Mouse (Mus musculus) limb, embryonic 14.5 days (tissue): Measurements from ENCODE around the gene Bcl6b. TPM values are rescaled to one million over a fixed set of nuclear protein-coding genes. Genes with fewer than 3 reads are reported as not detected.
A peak's percentile ranks its signal among the peaks of the same experiment; 100 is the strongest.

Experiments used
- ATAC-seq: fragments of 200-750 bp; cut with Nextera tagmentation; 2 replicates; pipeline ENCODE4 v1.8.0; 2017; ENCODE audit warnings: low read depth, moderate number of reproducible peaks, moderate TSS enrichment; ENCODE audit not compliant: low FRiP score
- DNase-seq: peaks from one replicate; pipeline ENCODE4 v3.0.0-alpha.2; 2015; ENCODE audit warnings: low spot score
- H3K27ac ChIP-seq: fragments of 300-500 bp; sonication (generic); replicated peaks from 2 replicates; pipeline ENCODE4 v1.5.1; 2014; ENCODE audit warnings: low read depth, mild to moderate bottlenecking, low read length, moderate library complexity, mixed read lengths
- H3K27me3 ChIP-seq: fragments of 300-500 bp; sonication (generic); 2 replicates; pipeline ENCODE4 v1.6.1; 2014; ENCODE audit warnings: low read length, mixed read lengths; ENCODE audit not compliant: control insufficient read depth, insufficient read depth
- H3K36me3 ChIP-seq: fragments of 300-500 bp; sonication (generic); 2 replicates; pipeline ENCODE4 v1.6.1; 2014; ENCODE audit warnings: mild to moderate bottlenecking, low read length, moderate library complexity, mixed read lengths; ENCODE audit not compliant: control insufficient read depth, insufficient read depth
- H3K4me1 ChIP-seq: fragments of 300-500 bp; sonication (generic); 2 replicates; pipeline ENCODE4 v1.6.1; 2014; ENCODE audit warnings: antibody characterized with exemption, low read length, mixed read lengths; ENCODE audit not compliant: control insufficient read depth, insufficient read depth
- H3K4me2 ChIP-seq: fragments of 300-500 bp; sonication (generic); replicated peaks from 2 replicates; pipeline ENCODE4 v1.6.1; 2014; ENCODE audit warnings: low read depth, mild to moderate bottlenecking, low read length, moderate library complexity; ENCODE audit not compliant: severe bottlenecking
- H3K4me3 ChIP-seq: fragments of 300-500 bp; sonication (generic); replicated peaks from 2 replicates; pipeline ENCODE4 v1.5.1; 2014; ENCODE audit warnings: low read length
- H3K9ac ChIP-seq: fragments of 300-500 bp; sonication (generic); 2 replicates; pipeline ENCODE4 v1.6.1; 2014; ENCODE audit warnings: mild to moderate bottlenecking, low read depth, low read length, moderate library complexity; ENCODE audit not compliant: severe bottlenecking
- H3K9me3 ChIP-seq: fragments of 300-500 bp; sonication (generic); 2 replicates; pipeline ENCODE4 v1.6.1; 2016; ENCODE audit warnings: low read length; ENCODE audit not compliant: control insufficient read depth
- POLR2A ChIP-seq: fragments of 200-500 bp; IDR thresholded peaks from 2 replicates; pipeline ENCODE4 v1.8.0; 2012; ENCODE audit warnings: inconsistent platforms, mild to moderate bottlenecking, moderate library complexity, borderline replicate concordance; ENCODE audit not compliant: insufficient read depth, insufficient read length; ENCODE audit errors: extremely low read depth
- WGBS: fragments of 180-500 bp; shearing (Covaris S2); extraction: QIAGEN DNeasy Blood & Tissue Kit; methylation state at CpG from one replicate; pipeline ENCODE4 v1.1.7; 2014; 5-methylcytosine and 5-hydroxymethylcytosine counted together
- polyA plus RNA-seq, 2 experiments: library from polyadenylated mRNA; depleted of rRNA in 1 of 2; stranded (reverse) in 1 of 2; unstranded in 1 of 2; fragments of >200 nt; fragmentation: Nextera tagmentation in 1 of 2; extraction: Ambion mirVana in 1 of 2; gene quantifications; 2 replicates each; pipeline versions ENCODE4 v1.2.1 to v1.2.3; 2012 to 2014

Bcl6b gene
- polyA plus RNA-seq, 2 experiments: 12.2 TPM

GRCm38 (mm10) chr11:70247136-70247845 lies 17.7 kb upstream of the Bcl6b start:
- Histone ChIP-seq H3K27me3 (0 out of 2 replicates have a peak, but pooled peaks cover 5% of the 10 kb centered on the region), H3K4me1 (no peaks in the 10 kb centered on the region), H3K4me2 (no peak overlapping the region), H3K4me3 (no peak overlapping the region), H3K9ac (no peak overlapping the region), H3K27ac (no peak overlapping the region), H3K36me3 (no peaks in the 10 kb centered on the region), H3K9me3 (no peaks in the 10 kb centered on the region)
- no peak for ATAC-seq
- DNase-seq: peak; percentile 66
- no peak for TF ChIP-seq POLR2A
- WGBS: 52% methylated on average over 9 of the region's 9 CpGs

DNA sequence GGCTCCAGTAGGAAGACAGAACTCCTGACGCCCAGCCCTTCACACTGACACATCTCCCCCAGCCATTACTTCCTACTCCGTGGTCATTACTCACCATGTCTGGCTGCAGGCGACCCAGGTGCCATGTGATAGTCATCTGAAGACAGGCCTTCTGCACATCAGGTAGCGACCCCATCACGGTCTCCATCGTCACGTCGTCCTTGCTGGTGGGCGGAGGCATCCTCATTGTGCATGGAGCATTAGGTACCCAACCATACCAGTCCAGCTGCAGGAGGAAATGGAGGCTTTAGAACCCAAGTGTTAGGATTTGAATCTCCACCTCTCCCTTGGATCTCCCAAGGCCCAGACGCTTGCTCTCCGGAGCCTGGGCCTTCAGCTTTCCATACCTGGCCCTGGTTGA lies 13.0 kb upstream of the Bcl6b start:
- Histone ChIP-seq H3K27ac (no peak overlapping the region), H3K4me1 (peaks cover 12% of the 10 kb centered on the region), H3K27me3 (no peaks in the 10 kb centered on the region), H3K4me3 (no peak overlapping the region), H3K9me3 (no peaks in the 10 kb centered on the region), H3K36me3 (no peaks in the 10 kb centered on the region), H3K4me2 (no peak overlapping the region), H3K9ac (no peak overlapping the region)
- 69% methylated on average over 11 of the region's 11 CpGs for WGBS
- no peak for DNase-seq
- TF ChIP-seq POLR2A: no peak
- ATAC-seq: no peak

- under 1% methylated on average over 25 of the region's 35 CpGs for WGBS
- peak; percentile 90 for DNase-seq
- peak within 1 kb of the TSS; percentile 75 for H3K9ac ChIP-seq
- peaks cover 14% of the 10 kb centered on the region for H3K36me3 ChIP-seq
- peak within 1 kb of the TSS; percentile 88 for H3K4me2 ChIP-seq
- ATAC-seq: peak; percentile 60
- H3K4me1 ChIP-seq: peaks cover 20% of the 10 kb centered on the region
- H3K9me3 ChIP-seq: no peaks in the 10 kb centered on the region
- peak within 1 kb of the TSS; percentile 74 for H3K27ac ChIP-seq
- peak within 1 kb of the TSS; percentile 67 for H3K4me3 ChIP-seq
- H3K27me3 ChIP-seq: no peaks in the 10 kb centered on the region
- no peak for TF ChIP-seq POLR2A
These were observed 10.1 kb upstream of the Bcl6b start, which contains the start of the genes Gm21988 and Rnasek for GRCm38 (mm10) chr11:70239541-70240279. Gene Gm21988, minus strand, starts transcription at chr11:70239830. Gene Rnasek, minus strand, starts transcription at chr11:70239842.

- no peaks in the 10 kb centered on the region for H3K27me3 ChIP-seq
These were observed 9.2 kb upstream of the Bcl6b start for GRCm38 (mm10) chr11:70238591-70239440.

More at GRCm38 (mm10) chr11:70238591-70239440, 9.2 kb upstream of the Bcl6b start:
- Histone ChIP-seq H3K27ac (peak overlapping the region; percentile 74), H3K4me1 (peaks cover 20% of the 10 kb centered on the region), H3K9me3 (no peaks in the 10 kb centered on the region), H3K4me3 (peak overlapping the region; percentile 67), H3K36me3 (peaks cover 21% of the 10 kb centered on the region), H3K4me2 (peak overlapping the region; percentile 88), H3K9ac (peak overlapping the region; percentile 75)
- ATAC-seq: no peak
- DNase-seq: no peak
- no peak for TF ChIP-seq POLR2A
- WGBS: 14% methylated on average over 23 of the region's 23 CpGs
